Mouse (Mus musculus) embryonic facial prominence, embryonic 15.5 days (tissue): Measurements from ENCODE around the gene Arhgap23. TPM values are rescaled to one million over a fixed set of nuclear protein-coding genes. Genes with fewer than 3 reads are reported as not detected.

Experiments
- ATAC-seq: fragments of 200-750 bp; cut with Nextera tagmentation; 2 replicates; pipeline ENCODE4 v1.8.0; 2017; ENCODE audit warnings: low read depth, moderate TSS enrichment; ENCODE audit not compliant: insufficient number of reproducible peaks, low FRiP score, low TSS enrichment
- H3K27ac ChIP-seq: fragments of 300-500 bp; sonication (generic); replicated peaks from 2 replicates; pipeline ENCODE4 v1.5.1; 2015; ENCODE audit warnings: mild to moderate bottlenecking, inconsistent platforms
- H3K27me3 ChIP-seq: fragments of 300-500 bp; sonication (generic); 2 replicates; pipeline ENCODE4 v1.6.1; 2015; ENCODE audit warnings: inconsistent platforms
- H3K36me3 ChIP-seq: fragments of 300-500 bp; sonication (generic); 2 replicates; pipeline ENCODE4 v1.6.1; 2015; ENCODE audit warnings: mild to moderate bottlenecking, inconsistent platforms
- H3K4me1 ChIP-seq: fragments of 300-500 bp; sonication (generic); 2 replicates; pipeline ENCODE4 v1.6.1; 2015; ENCODE audit warnings: inconsistent platforms
- H3K4me2 ChIP-seq: fragments of 300-500 bp; sonication (generic); replicated peaks from 2 replicates; pipeline ENCODE4 v1.6.1; 2015; ENCODE audit warnings: mild to moderate bottlenecking, inconsistent platforms
- H3K4me3 ChIP-seq: fragments of 300-500 bp; sonication (generic); replicated peaks from 2 replicates; pipeline ENCODE4 v1.5.1; 2015; ENCODE audit warnings: mild to moderate bottlenecking, inconsistent platforms
- H3K9ac ChIP-seq: fragments of 300-500 bp; sonication (generic); 2 replicates; pipeline ENCODE4 v1.6.1; 2015; ENCODE audit warnings: inconsistent platforms
- H3K9me3 ChIP-seq: fragments of 300-500 bp; sonication (generic); replicated peaks from 2 replicates; pipeline ENCODE4 v1.6.1; 2016; ENCODE audit warnings: inconsistent platforms
- WGBS: fragments of 180-500 bp; shearing (Covaris S2); methylation state at CpG from one replicate; pipeline ENCODE4 v1.1.7; 2015; 5-methylcytosine and 5-hydroxymethylcytosine counted together
- polyA plus RNA-seq: library from polyadenylated mRNA; unstranded; fragments of >200 nt; fragmentation: Nextera tagmentation; extraction: Ambion mirVana; gene quantifications from 2 replicates; pipeline ENCODE4 v1.2.1, GENCODE M21; 2015

Gene Arhgap23
- polyA plus RNA-seq, 1 experiment from 2014 or later: 9.6 TPM

DNA sequence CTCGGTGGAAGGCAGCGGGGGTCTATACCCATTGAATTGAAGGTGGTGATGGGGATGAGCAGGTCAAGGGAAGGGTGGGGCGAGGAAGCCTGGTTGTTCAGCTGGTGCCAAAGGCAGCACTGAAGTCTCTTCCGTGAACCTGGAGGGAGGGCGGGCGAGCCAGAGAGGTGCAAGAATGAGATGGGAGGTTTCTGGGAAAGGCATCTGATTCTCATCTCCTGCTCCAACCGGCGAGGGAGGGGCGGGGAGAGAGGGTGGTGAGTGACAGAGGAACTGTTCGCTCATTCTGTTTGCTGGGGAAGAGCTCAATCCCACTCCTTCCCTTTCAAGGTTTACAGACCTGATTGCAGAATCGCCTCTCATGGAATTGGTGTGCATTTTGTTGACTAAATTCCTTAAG lies 21.7 kb upstream of the Arhgap23 start:
- WGBS: 64% methylated on average over 11 of the region's 11 CpGs
- Histone ChIP-seq H3K27me3 (no peaks in the 10 kb centered on the region), H3K27ac (no peak overlapping the region), H3K4me2 (no peak overlapping the region), H3K4me3 (no peak overlapping the region), H3K9ac (no peak overlapping the region), H3K9me3 (no peaks in the 10 kb centered on the region), H3K36me3 (peaks cover 59% of the 10 kb centered on the region), H3K4me1 (0 out of 2 replicates have a peak, but pooled peaks cover 4% of the 10 kb centered on the region)
- ATAC-seq: no peak

DNA sequence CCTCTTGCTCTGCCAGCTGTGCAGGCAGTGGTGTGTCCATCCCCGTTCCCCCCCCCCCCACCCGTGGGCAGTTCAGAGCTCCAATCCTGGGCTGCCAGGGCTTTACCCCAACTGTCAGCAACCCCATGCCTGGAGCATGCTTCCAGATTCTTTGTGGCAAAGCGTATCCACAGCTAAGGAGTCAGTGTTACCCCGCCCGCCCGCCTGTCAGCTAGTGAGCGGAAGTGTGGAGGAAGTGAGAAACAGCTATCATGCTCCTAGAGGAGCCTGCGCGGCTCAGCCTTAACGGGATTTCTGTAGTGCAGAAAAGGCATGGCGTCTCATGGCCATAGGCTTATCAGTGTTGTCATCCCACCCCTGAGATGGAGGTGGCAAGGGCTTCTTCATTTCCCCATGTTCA lies 21.2 kb upstream of the Arhgap23 start:
- Histone ChIP-seq H3K27ac (no peak overlapping the region), H3K9me3 (no peaks in the 10 kb centered on the region), H3K4me1 (0 out of 2 replicates have a peak, but pooled peaks cover 4% of the 10 kb centered on the region), H3K4me2 (no peak overlapping the region), H3K9ac (no peak overlapping the region), H3K36me3 (peaks cover 54% of the 10 kb centered on the region), H3K4me3 (no peak overlapping the region), H3K27me3 (no peaks in the 10 kb centered on the region)
- no peak for ATAC-seq
- 72% methylated on average over 11 of the region's 11 CpGs for WGBS

DNA sequence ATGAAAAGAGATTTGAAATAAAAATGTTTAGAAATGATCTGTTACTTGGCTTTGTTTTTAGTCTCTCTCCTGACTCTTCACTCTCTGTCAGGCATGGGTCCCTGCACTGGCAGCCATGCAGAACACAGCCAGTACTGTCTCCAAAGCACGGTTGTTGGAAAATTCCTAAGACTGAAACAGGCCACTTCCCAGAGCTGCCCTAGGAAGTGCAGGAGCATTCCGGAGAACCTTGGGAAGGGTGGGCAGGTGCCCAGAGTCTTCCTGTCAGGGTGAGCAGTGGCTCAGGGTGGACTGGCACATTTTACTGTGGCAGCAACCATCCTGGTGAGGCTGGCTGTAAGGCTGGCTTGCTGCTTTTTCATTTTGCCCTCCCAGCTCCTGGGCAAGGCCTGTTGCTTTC lies 16.8 kb upstream of the Arhgap23 start:
- Histone ChIP-seq H3K4me1 (peaks cover 11% of the 10 kb centered on the region), H3K4me3 (no peak overlapping the region), H3K9me3 (no peaks in the 10 kb centered on the region), H3K4me2 (no peak overlapping the region), H3K27me3 (no peaks in the 10 kb centered on the region), H3K36me3 (peaks cover 23% of the 10 kb centered on the region), H3K27ac (no peak overlapping the region), H3K9ac (no peak overlapping the region)
- WGBS: 79% methylated on average over 2 of the region's 2 CpGs
- no peak for ATAC-seq

DNA sequence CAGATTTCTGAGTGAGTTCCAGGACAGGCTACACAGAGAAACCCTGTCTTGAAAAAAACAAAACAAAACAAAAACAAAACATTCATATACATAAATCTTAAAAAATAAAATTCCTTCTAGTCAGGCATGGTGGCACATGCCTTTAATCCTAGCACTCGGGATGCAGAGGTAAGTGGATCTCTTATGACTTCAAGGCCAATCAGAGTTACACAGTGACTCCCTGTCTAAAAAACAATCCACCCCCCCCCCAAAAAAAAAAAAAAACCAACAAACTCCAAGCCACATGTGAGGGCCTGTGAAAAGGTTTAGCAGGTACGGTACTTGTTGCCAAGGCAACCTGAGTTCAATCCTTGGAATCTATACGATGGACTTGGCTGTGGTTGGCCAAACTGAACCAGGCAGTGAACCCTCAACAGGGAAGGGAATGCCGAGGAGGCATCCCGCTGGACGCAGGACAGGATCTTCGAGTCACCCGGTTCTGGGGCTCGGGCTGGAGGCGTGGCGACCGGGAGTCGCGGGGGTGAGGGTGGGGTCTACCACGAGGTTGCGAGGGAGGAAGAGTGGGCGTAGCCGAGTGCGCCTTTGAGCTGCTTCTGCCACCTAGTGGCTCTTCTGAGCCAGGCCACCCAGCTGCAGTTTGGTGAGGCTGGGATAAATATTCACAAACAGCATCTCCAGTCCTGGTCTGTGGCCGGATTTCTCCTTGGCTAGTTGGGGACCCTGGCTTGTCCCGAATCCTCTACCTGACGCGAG lies 15.2 kb upstream of the Arhgap23 start:
- H3K9ac ChIP-seq: no peak overlapping the region
- WGBS: 2% methylated on average over 23 of the region's 23 CpGs
- no peaks in the 10 kb centered on the region for H3K27me3 ChIP-seq
- H3K4me1 ChIP-seq: peaks cover 25% of the 10 kb centered on the region
- H3K27ac ChIP-seq: no peak overlapping the region
- peak overlapping the region; percentile 34 for H3K4me3 ChIP-seq
- H3K36me3 ChIP-seq: peaks cover 12% of the 10 kb centered on the region
- peak overlapping the region; percentile 63 for H3K4me2 ChIP-seq
- peak; percentile 40; the same call in 1 of the 2 replicates for ATAC-seq
- no peaks in the 10 kb centered on the region for H3K9me3 ChIP-seq

DNA sequence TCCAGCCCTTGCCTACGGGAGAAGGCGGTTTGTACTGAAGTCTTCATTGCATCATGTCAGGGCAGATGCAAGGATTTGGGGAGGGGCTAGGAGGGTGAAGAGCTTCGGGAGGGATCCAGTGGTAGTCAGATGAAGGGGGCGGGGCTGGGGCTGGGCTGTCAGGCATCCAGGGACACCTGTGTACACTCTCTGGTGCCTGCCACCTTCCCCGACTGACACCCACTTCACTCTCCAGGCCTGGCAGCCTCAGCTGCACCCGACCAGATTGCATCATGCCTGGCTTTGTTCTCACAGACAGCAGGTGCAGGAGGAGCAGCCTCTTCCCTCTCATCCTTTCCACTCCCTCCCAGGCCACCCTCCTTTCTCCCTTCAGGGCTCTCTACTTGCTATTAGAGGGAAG lies 14.3 kb upstream of the Arhgap23 start:
- H3K36me3 ChIP-seq: peaks cover 4% of the 10 kb centered on the region
- ATAC-seq: no peak; the same call in 1 of the 2 replicates
- H3K9ac ChIP-seq: no peak overlapping the region
- H3K9me3 ChIP-seq: no peaks in the 10 kb centered on the region
- no peak overlapping the region for H3K4me2 ChIP-seq
- peaks cover 34% of the 10 kb centered on the region for H3K4me1 ChIP-seq
- no peak overlapping the region for H3K27ac ChIP-seq
- WGBS: 20% methylated on average over 6 of the region's 6 CpGs
- H3K27me3 ChIP-seq: no peaks in the 10 kb centered on the region
- no peak overlapping the region for H3K4me3 ChIP-seq

DNA sequence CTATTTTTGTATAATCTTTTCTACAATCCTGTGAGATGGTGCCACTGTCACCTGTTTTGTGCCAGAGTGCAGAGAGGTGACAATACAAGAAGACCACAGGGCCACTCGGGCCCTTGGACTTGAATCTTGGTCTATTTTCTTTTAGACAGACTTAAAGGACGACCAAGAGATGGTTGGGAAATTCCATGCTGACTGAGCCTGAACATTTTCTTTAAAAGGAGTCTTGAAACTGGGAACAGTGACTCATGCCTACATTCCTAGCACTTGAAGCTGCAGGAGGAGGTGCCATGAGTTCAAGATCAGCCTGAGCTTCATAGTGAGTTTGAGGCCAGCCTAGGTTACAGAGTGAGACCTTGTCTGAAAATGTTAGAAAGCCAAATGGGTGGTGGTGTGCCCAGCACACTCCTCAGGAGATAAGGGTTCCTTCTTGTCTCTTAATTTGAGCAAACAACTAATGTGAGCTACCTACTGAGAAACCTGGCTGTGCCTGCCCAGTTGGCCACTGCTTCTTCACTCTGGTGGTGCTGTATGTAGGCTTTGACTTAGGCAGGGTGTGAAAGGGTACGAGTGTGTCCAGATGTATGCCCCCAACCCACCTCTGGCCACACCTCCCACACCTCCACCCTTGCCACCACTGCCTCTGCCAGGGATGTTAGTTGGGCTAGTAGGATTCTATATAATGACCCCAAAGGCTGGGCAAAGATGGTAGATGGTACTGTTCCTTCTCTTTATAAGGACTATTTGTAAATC lies 13.5 kb upstream of the Arhgap23 start:
- Histone ChIP-seq H3K4me3 (no peak overlapping the region), H3K4me1 (peaks cover 42% of the 10 kb centered on the region), H3K9ac (no peak overlapping the region), H3K27ac (0 out of 2 replicates have a peak overlapping the region, but pooled peaks have one; percentile 13), H3K27me3 (no peaks in the 10 kb centered on the region), H3K4me2 (no peak overlapping the region), H3K36me3 (no peaks in the 10 kb centered on the region), H3K9me3 (no peaks in the 10 kb centered on the region)
- no peak for ATAC-seq
- 72% methylated on average over 3 of the region's 3 CpGs for WGBS

DNA sequence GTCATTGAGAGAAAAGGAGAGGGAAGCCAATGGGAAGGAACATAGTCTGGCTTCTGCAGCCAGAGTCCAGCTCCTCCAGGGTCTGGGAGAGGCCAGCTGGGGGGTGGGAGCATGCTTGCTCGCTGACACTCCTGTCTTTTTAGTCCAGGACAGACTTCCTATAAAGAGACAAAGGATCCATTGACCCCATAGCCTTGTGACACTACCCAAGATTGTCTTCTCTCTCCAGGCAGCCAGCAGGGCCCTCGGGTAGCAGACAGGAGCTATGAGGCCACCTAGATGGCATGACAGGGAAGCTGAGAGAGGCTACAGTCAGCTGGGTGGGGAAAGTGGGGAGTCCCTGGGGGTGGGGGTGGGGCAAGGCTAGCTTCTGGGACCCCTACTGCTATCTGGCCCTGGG lies 12.6 kb upstream of the Arhgap23 start:
- 27% methylated on average over 2 of the region's 2 CpGs for WGBS
- ATAC-seq: no peak
- H3K27ac ChIP-seq: no peak overlapping the region

DNA sequence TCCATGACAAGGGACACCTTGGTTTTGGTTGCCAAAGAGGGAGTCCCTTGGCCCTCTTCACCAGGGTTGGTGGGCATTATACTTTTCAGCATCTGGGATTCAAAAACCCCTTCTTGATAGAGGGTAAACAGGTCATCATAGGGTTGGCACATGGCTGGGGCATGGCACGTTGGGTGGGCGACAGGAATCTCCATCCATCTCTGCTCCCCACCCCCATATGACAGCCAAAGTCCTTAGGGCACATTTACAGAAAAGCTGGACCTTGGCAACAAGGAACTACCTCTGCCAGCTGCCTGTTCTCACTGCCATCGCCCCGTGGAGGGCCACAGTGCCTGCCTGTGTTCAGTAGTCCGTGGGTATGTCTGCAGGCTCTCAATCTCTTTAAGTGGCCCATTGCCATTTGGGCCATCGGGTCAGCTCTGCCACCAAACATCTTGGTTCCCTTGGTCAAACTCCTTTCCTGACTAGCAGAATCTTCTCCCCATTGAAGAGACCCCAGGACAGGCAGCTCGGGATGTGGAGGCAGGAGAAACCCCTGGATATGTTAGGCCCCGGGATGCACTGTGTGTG lies 11.6 kb upstream of the Arhgap23 start:
- peak overlapping the region; percentile 52 for H3K4me3 ChIP-seq

More for the DNA sequence above, 12.6 kb upstream of the Arhgap23 start:
- Histone ChIP-seq H3K4me1 (peaks cover 50% of the 10 kb centered on the region), H3K9ac (no peak overlapping the region), H3K36me3 (no peaks in the 10 kb centered on the region), H3K4me2 (no peak overlapping the region), H3K9me3 (no peaks in the 10 kb centered on the region), H3K27me3 (no peaks in the 10 kb centered on the region), H3K4me3 (no peak overlapping the region)

DNA sequence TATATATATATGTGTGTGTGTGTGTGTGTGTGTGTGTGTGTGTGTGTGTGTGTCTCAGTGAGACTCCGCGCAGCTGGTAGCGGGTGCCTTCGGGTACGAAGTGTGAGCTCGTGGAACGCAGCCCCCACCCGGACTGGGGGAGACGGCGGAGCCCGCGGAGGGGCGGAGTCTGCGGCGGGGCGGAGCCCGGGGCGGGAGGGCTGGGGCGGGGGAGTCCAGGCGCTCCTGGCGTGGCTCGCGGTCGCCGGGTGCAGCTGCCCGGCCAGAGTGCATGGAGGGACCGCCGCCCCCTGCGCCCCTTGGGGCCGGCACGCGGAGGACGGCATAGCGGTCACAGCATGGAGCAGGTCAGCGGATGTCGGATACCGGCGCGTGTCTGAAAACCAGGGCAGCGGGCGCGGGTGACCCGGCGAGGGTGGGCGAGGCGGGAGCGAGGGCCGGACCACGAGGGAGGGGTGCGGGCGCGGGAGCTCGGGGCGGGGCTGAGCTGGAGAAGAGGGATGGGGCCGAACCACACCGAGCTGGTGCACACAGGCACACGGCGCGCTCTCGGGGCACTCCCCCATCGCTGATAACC lies 11.1 kb upstream of the Arhgap23 start:
- WGBS: under 1% methylated on average over 61 of the region's 61 CpGs
- Histone ChIP-seq H3K27me3 (no peaks in the 10 kb centered on the region), H3K9ac (peak overlapping the region; percentile 31), H3K4me2 (peak overlapping the region; percentile 93), H3K27ac (peak overlapping the region; percentile 60), H3K4me1 (peaks cover 50% of the 10 kb centered on the region), H3K9me3 (no peaks in the 10 kb centered on the region), H3K4me3 (peak overlapping the region; percentile 52), H3K36me3 (no peaks in the 10 kb centered on the region)
- peak; percentile 56 for ATAC-seq

More for the DNA sequence above, 11.6 kb upstream of the Arhgap23 start:
- Histone ChIP-seq H3K27me3 (no peaks in the 10 kb centered on the region), H3K9ac (no peak overlapping the region), H3K4me1 (peaks cover 50% of the 10 kb centered on the region), H3K36me3 (no peaks in the 10 kb centered on the region), H3K9me3 (no peaks in the 10 kb centered on the region), H3K4me2 (peak overlapping the region; percentile 93), H3K27ac (no peak overlapping the region; the same call in 1 of the 2 replicates)
- 42% methylated on average over 8 of the region's 8 CpGs for WGBS
- ATAC-seq: no peak

DNA sequence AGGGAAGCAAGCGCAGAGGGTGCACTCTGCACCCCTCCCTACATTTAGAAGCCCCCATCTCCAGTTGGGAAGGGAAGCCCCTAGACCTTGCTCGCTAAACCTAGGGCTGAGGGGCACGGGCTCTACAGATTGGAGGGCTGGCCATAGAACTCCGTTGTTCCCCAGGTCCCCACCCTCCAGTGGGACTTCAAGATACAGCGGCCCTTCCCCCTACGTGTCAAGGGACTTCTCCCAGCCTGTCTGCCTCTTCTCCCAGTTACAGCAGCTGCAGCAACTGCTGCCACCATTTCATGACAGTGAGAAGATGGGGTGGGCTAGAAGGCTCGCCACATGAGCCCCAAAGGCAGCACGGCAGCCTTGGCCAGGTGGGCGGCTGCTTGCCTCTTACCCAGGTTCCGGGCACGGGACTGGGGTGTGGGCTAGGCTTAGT lies 10.6 kb upstream of the Arhgap23 start:
- WGBS: 2% methylated on average over 11 of the region's 11 CpGs
- Histone ChIP-seq H3K9me3 (no peaks in the 10 kb centered on the region), H3K27ac (peak overlapping the region; percentile 60; the same call in 1 of the 2 replicates), H3K9ac (peak overlapping the region; percentile 31), H3K4me3 (peak overlapping the region; percentile 52), H3K4me2 (peak overlapping the region; percentile 93), H3K4me1 (peaks cover 50% of the 10 kb centered on the region), H3K36me3 (no peaks in the 10 kb centered on the region), H3K27me3 (no peaks in the 10 kb centered on the region)
- ATAC-seq: no peak
